Mouse (Mus musculus): ENCODE results near the gene Birc3. TPM values are rescaled to one million over a fixed set of nuclear protein-coding genes. Genes with fewer than 3 reads are reported as not detected.
A peak's percentile ranks its signal among the peaks of the same experiment; 100 is the strongest.

The Birc3 gene
- total RNA-seq, 2 experiments from 2014 or later, result 31.1 to 34.6 TPM

- ATAC-seq (replicated peaks; ENCODE audit: poor library complexity, severe bottlenecking), result 0 out of 2 replicates have a peak, but pooled peaks have one; percentile 21
Measured at GRCm38 (mm10) chr9:7829531-7830528, 43.2 kb downstream of the Birc3 start.

DNA sequence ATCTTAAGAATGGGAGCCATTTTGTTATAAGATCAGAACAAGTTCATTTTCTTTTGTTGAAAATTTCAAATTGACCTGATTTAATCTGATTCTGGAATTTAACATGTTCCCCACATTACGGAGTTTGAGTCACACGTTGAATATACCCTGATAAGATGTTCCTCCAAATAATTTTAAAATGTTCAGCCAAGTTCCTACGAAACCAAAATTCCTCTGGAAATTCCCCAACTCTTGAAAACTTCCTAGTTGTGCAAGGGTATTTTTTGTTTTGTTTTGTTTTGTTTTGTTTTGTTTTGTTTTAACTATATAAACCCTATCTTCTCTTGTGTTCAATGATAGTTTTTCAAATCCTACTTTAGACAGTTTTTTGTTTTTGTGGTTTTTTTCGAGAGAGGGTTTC is 44.3 kb downstream of the Birc3 start:
- no peak for ATAC-seq (replicated peaks; ENCODE audit: poor library complexity, severe bottlenecking)

DNA sequence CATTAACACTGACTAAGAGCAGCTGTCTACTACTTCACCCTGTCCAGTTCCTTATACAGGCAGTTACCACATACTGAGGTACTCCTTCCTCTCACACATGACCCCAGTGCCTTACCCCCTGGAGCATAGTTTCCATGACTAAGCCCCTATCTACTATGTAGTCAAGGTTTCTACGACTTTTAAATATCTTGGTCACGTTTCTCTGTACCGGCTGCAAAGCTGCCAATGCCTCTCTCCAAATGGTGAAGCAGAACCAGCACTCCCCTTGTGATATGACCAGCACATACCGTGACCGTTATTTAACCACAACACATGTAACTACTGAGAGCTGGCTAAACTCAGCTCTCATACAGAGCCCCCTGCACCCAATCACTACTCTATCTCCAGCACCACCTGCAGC is 48.1 kb downstream of the Birc3 start:
- peak; percentile 97 for ATAC-seq (replicated peaks; ENCODE audit: poor library complexity, severe bottlenecking)

DNA sequence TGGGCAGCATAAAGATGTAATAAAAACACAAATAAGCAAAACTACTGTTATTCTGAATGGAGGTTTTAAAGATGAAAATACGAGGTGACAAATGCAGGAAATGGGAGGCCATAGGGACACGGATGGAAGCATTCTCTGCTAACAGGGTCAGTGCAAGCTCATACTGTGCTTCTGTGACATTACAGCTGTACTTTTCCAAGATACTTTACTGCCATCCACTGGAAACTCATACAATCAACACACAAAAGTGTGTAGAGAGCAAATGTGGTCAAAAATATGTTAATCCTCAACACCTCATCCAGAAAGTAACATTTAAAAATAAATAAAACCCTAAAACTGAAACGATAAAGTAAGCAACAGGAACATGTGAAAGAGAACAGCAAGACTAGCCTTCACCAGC is 50.2 kb downstream of the Birc3 start:
- no peak for ATAC-seq (replicated peaks; ENCODE audit: poor library complexity, severe bottlenecking)

DNA sequence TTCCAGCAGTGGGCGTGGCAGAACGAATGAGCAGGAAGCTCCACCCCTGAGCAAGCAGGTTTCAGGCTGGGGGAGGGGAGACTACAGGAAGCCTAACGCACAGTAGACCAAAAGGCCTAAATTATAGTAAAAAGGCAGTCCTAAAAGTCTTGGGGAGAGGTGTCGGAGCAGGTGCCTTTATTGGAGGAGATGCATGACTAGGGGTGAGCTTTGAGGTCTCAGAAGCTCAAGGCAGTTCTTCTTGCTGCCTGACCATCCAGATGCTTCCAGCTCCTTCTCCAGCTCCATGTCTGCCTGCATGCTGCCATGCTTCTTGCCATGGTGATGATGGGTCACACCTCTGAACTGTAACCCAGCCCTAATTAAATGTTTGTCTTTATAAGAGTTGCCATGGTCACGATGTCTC is 67.9 kb downstream of the Birc3 start:
- no peak for ATAC-seq (replicated peaks; ENCODE audit: poor library complexity, severe bottlenecking)

Other genes starting within 250 kb of the Birc3 start
- gene Mmp20, start 245.0 kb downstream of the Birc3 start, total RNA-seq (2014; fragmentation: Nextera tagmentation), result not detected in 2 replicates
- gene Mmp20, start 245.0 kb downstream of the Birc3 start, total RNA-seq (2017), result not detected in 2 replicates
- not detected in 2 replicates for gene Mmp7, start 181.1 kb downstream of the Birc3 start, total RNA-seq (2014; fragmentation: Nextera tagmentation)
- not detected in 2 replicates for gene Mmp7, start 181.1 kb downstream of the Birc3 start, total RNA-seq (2017)
- 77.3 and 83.0 TPM in 2 replicates for gene Tmem123, start 109.1 kb downstream of the Birc3 start, total RNA-seq (2014; fragmentation: Nextera tagmentation)
- gene Tmem123, start 109.1 kb downstream of the Birc3 start, total RNA-seq (2017), result 114 and 119 TPM in 2 replicates
- gene Birc2, start 36.1 kb downstream of the Birc3 start, total RNA-seq (2014; fragmentation: Nextera tagmentation), result 25.5 and 30.8 TPM in 2 replicates
- 39.1 and 40.0 TPM in 2 replicates for gene Birc2, start 36.1 kb downstream of the Birc3 start, total RNA-seq (2017)
- gene Yap1, start 131.4 kb upstream of the Birc3 start, total RNA-seq (2014; fragmentation: Nextera tagmentation), result not detected in 2 replicates
- not detected in 2 replicates for gene Yap1, start 131.4 kb upstream of the Birc3 start, total RNA-seq (2017)
- 0.45 TPM in 1 of 2 replicates, not detected in the other for gene Cfap300, start 169.6 kb upstream of the Birc3 start, total RNA-seq (2014; fragmentation: Nextera tagmentation)
- gene Cfap300, start 169.6 kb upstream of the Birc3 start, total RNA-seq (2017), result not detected in 2 replicates